Mouse (Mus musculus): ENCODE results near the gene Rpgr.

- TF ChIP-seq CTCF (IDR thresholded peaks at IDR 0.05; ENCODE audit: low read depth, low read length) (no peak), EP300 (IDR thresholded peaks at IDR 0.05; ENCODE audit: insufficient read depth, low read depth, low read length) (no peak), POLR2A (IDR thresholded peaks at IDR 0.05; ENCODE audit: insufficient read depth, low read length) (no peak)
Observed at GRCm38 (mm10) chrX:10108558-10108957, 108.2 kb downstream of the Rpgr start.
